Mouse (Mus musculus): ENCODE results near the gene Ap1s3.

- no peak for TF ChIP-seq CTCF (IDR thresholded peaks at IDR 0.05; ENCODE audit: low read depth)
- no peak for TF ChIP-seq EP300 (IDR thresholded peaks at IDR 0.05; ENCODE audit: low read depth)
These were observed 16.8 kb downstream of the Ap1s3 start for GRCm38 (mm10) chr1:79654948-79655347.

Measured in liver, postnatal 0 days (tissue).